ENCODE assay signal across 8 mouse cellular contexts in the genomic region with DNA sequence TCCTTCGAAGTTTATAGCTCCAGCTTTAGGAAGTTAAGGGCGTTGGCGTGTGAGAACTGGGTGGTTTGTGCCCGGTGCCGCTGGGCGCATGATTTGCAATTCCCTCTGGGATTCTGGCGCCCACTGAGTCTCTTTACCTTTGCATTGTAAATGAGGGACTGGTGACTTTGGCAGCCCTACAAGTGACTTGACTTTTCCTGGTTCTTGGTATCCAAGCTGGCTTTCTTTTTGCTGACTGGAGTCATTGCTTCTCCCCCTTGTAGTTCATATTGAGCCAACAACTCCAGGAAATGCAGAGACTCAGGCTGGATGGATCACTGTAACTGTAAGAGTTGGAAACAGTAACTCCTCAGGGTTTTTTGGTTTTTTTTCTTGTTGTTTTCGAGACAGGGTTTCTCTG. TPM values are rescaled to one million over a fixed set of nuclear protein-coding genes. Genes with fewer than 3 reads are reported as not detected.
DNase-seq lines count a peak whose midpoint lies in the region; ATAC-seq and TF ChIP-seq lines count a peak whose summit lies in the region.

No protein-coding gene starts in this region.

- H3K4me2 ChIP-seq in neural tube, embryonic 11.5 days (ENCODE audit: low read depth), result peak overlapping the region; percentile 54
- peak overlapping the region; percentile 89 for H3K4me2 ChIP-seq in embryonic facial prominence, embryonic 13.5 days
- H3K4me2 ChIP-seq in hindbrain, embryonic 13.5 days, result peak overlapping the region; percentile 82
- H3K4me2 ChIP-seq in liver, embryonic 13.5 days, result peak overlapping the region; percentile 93
- H3K4me2 ChIP-seq in stomach, postnatal 0 days (replicated peaks; ENCODE audit: low read depth), result peak overlapping the region; percentile 82

- DNase-seq in neural tube, embryonic 11.5 days (ENCODE audit: low spot score), result peak; percentile 32
- no peak for DNase-seq in neural tube, embryonic 10.5 days (ENCODE audit: extremely low spot score, low spot score)
- no peak for DNase-seq in liver, embryonic 13.5 days
- DNase-seq in stomach, postnatal 0 days (ENCODE audit: low spot score), result no peak
- no peak for DNase-seq in layer of hippocampus, adult 9-11 months
- DNase-seq in gastrocnemius, adult 18-20 months (ENCODE audit: low spot score), result no peak

- no peak overlapping the region; the same call in 1 of the 2 replicates for H3K27ac ChIP-seq in neural tube, embryonic 11.5 days (ENCODE audit: low read depth, low read length)
- H3K27ac ChIP-seq in embryonic facial prominence, embryonic 13.5 days, result peak overlapping the region; percentile 99
- peak overlapping the region; percentile 99 for H3K27ac ChIP-seq in hindbrain, embryonic 13.5 days
- no peak overlapping the region; the same call in 1 of the 2 replicates for H3K27ac ChIP-seq in liver, embryonic 13.5 days
- H3K27ac ChIP-seq in stomach, postnatal 0 days (replicated peaks), result peak overlapping the region; percentile 98

- no peak for ATAC-seq in neural tube, embryonic 11.5 days (ENCODE audit: insufficient read depth, low FRiP score, low TSS enrichment)
- no peak for ATAC-seq in embryonic facial prominence, embryonic 13.5 days (ENCODE audit: insufficient number of reproducible peaks, insufficient read depth, low FRiP score, low TSS enrichment, low read depth)
- no peak for ATAC-seq in hindbrain, embryonic 13.5 days (ENCODE audit: low FRiP score)
- no peak for ATAC-seq in liver, embryonic 13.5 days (ENCODE audit: low read depth)
- no peak for ATAC-seq in stomach, postnatal 0 days (ENCODE audit: low FRiP score, low TSS enrichment)

- H3K27me3 ChIP-seq in neural tube, embryonic 11.5 days (ENCODE audit: control insufficient read depth, insufficient read depth, low read length), result no peaks in the 10 kb centered on the region
- H3K27me3 ChIP-seq in embryonic facial prominence, embryonic 13.5 days, result no peaks in the 10 kb centered on the region
- 0 out of 2 replicates have a peak, but pooled peaks cover 5% of the 10 kb centered on the region for H3K27me3 ChIP-seq in hindbrain, embryonic 13.5 days
- H3K27me3 ChIP-seq in liver, embryonic 13.5 days, result peaks cover 23% of the 10 kb centered on the region
- H3K27me3 ChIP-seq in stomach, postnatal 0 days (ENCODE audit: control insufficient read depth, insufficient read depth, low read length), result no peaks in the 10 kb centered on the region

- peak overlapping the region; percentile 98 for H3K9ac ChIP-seq in neural tube, embryonic 11.5 days (ENCODE audit: low read length)
- H3K9ac ChIP-seq in embryonic facial prominence, embryonic 13.5 days, result peak overlapping the region; percentile 99
- peak overlapping the region; percentile 97 for H3K9ac ChIP-seq in hindbrain, embryonic 13.5 days
- H3K9ac ChIP-seq in liver, embryonic 13.5 days, result peak overlapping the region; percentile 83
- H3K9ac ChIP-seq in stomach, postnatal 0 days (ENCODE audit: low read length), result peak overlapping the region; percentile 96

- TF ChIP-seq CTCF in stomach, postnatal 0 days (IDR thresholded peaks at IDR 0.05; ENCODE audit: low read depth), result no peak

- peaks cover 21% of the 10 kb centered on the region for H3K4me1 ChIP-seq in neural tube, embryonic 11.5 days (ENCODE audit: control insufficient read depth, insufficient read depth, low read length)
- peaks cover 52% of the 10 kb centered on the region for H3K4me1 ChIP-seq in embryonic facial prominence, embryonic 13.5 days
- H3K4me1 ChIP-seq in hindbrain, embryonic 13.5 days (replicated peaks), result peaks cover 57% of the 10 kb centered on the region
- peaks cover 73% of the 10 kb centered on the region for H3K4me1 ChIP-seq in liver, embryonic 13.5 days (replicated peaks)
- 0 out of 2 replicates have a peak, but pooled peaks cover 5% of the 10 kb centered on the region for H3K4me1 ChIP-seq in stomach, postnatal 0 days (replicated peaks; ENCODE audit: control insufficient read depth, insufficient read depth)

- 8% methylated on average over 8 of the region's 8 CpGs for WGBS in neural tube, embryonic 11.5 days
- WGBS in embryonic facial prominence, embryonic 13.5 days, result 6% methylated on average over 8 of the region's 8 CpGs
- 7% methylated on average over 8 of the region's 8 CpGs for WGBS in hindbrain, embryonic 13.5 days
- 13% methylated on average over 8 of the region's 8 CpGs for WGBS in liver, embryonic 13.5 days (ENCODE audit: insufficient replicate concordance)
- WGBS in stomach, postnatal 0 days, result 6% methylated on average over 8 of the region's 8 CpGs

- no peaks in the 10 kb centered on the region for H3K9me3 ChIP-seq in neural tube, embryonic 11.5 days (ENCODE audit: control insufficient read depth, low read length)
- no peaks in the 10 kb centered on the region for H3K9me3 ChIP-seq in embryonic facial prominence, embryonic 13.5 days
- H3K9me3 ChIP-seq in hindbrain, embryonic 13.5 days, result no peaks in the 10 kb centered on the region
- H3K9me3 ChIP-seq in liver, embryonic 13.5 days (replicated peaks), result no peaks in the 10 kb centered on the region
- no peaks in the 10 kb centered on the region for H3K9me3 ChIP-seq in stomach, postnatal 0 days (ENCODE audit: control insufficient read depth, low read length)

- no peaks in the 10 kb centered on the region for H3K36me3 ChIP-seq in neural tube, embryonic 11.5 days (ENCODE audit: control insufficient read depth, insufficient read depth, low read length)
- H3K36me3 ChIP-seq in embryonic facial prominence, embryonic 13.5 days, result no peaks in the 10 kb centered on the region
- no peaks in the 10 kb centered on the region for H3K36me3 ChIP-seq in hindbrain, embryonic 13.5 days
- no peaks in the 10 kb centered on the region for H3K36me3 ChIP-seq in liver, embryonic 13.5 days
- H3K36me3 ChIP-seq in stomach, postnatal 0 days (ENCODE audit: control insufficient read depth, insufficient read depth, low read length), result no peaks in the 10 kb centered on the region

- H3K4me3 ChIP-seq in neural tube, embryonic 11.5 days (ENCODE audit: low read depth, low read length), result peak overlapping the region; percentile 88
- peak overlapping the region; percentile 89 for H3K4me3 ChIP-seq in embryonic facial prominence, embryonic 13.5 days
- H3K4me3 ChIP-seq in hindbrain, embryonic 13.5 days, result peak overlapping the region; percentile 90
- H3K4me3 ChIP-seq in liver, embryonic 13.5 days (replicated peaks), result peak overlapping the region; percentile 73
- H3K4me3 ChIP-seq in stomach, postnatal 0 days (ENCODE audit: low read depth, low read length), result peak overlapping the region; percentile 79

- no peak for TF ChIP-seq EP300 in stomach, postnatal 0 days (optimal IDR thresholded peaks at IDR 0.05)

RNA-seq across cellular contexts. Expression of a gene that starts 1.9 kb away (rescaled TPM):
- 1,106 and 1,111 TPM in 2 replicates for polyA plus RNA-seq in neural tube, embryonic 11.5 days (2014; fragmentation: Nextera tagmentation; extraction: Ambion mirVana)
- polyA plus RNA-seq in embryonic facial prominence, embryonic 13.5 days (2015; fragmentation: Nextera tagmentation; extraction: Ambion mirVana), result 793 and 938 TPM in 2 replicates
- polyA plus RNA-seq in hindbrain, embryonic 13.5 days (2015; fragmentation: Nextera tagmentation; extraction: Ambion mirVana), result 633 and 654 TPM in 2 replicates
- polyA plus RNA-seq in liver, embryonic 13.5 days (2015; fragmentation: Nextera tagmentation; extraction: Ambion mirVana), result 109 and 120 TPM in 2 replicates
- polyA plus RNA-seq in stomach, postnatal 0 days (2015; fragmentation: Nextera tagmentation; extraction: Ambion mirVana), result 280 and 301 TPM in 2 replicates
- 10 to 100 TPM; 15.2 to 21.6 TPM for total RNA-seq in gastrocnemius, adult 18-20 months (2021)

Comparison
In these comparisons a context has a peak if more than half of its experiments do, and no peak if none do; other contexts are left out.
1. H3K27ac ChIP-seq: peak in embryonic facial prominence, embryonic 13.5 days (single experiment), hindbrain, embryonic 13.5 days (single experiment) and stomach, postnatal 0 days (single experiment); none in neural tube, embryonic 11.5 days (single experiment) and liver, embryonic 13.5 days (single experiment).
2. Peak in every context shown above with its lines, with median percentiles within 50 percentile points of each other: H3K4me2 ChIP-seq, H3K4me3 ChIP-seq and H3K9ac ChIP-seq.